Mouse (Mus musculus): ENCODE results near the gene Il12b.
"Not testable (repeated sequence)": the region's sequence is repeated elsewhere in the genome, so short reads cannot be mapped to it uniquely, and the experiment has no call there.

The Il12b gene

GRCm38 (mm10) chr11:44412276-44412675 is 12.4 kb downstream of the Il12b start:
- no peak for DNase-seq

GRCm38 (mm10) chr11:44413371-44413770 is 13.5 kb downstream of the Il12b start:
- no peak for DNase-seq

DNA sequence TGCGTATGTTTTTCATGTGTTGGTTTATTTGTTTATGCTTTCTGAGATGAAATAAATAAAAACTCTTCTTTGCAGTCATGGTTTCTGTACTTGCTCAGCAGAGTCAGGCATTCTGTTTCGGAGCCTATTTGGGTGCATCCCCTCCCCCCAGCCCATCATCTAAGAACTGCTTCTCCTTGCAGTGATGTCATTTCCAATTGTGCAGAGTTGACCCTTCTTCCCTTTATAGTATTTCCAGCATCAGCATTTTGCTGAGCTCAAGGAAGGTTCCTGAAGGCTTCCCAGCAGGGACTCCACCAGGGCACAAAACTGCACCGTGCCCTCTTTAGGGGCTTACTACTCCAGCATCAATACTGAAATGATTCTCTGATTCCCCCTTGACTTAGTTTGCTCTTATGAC is 14.7 kb downstream of the Il12b start:
- DNase-seq = no peak

DNA sequence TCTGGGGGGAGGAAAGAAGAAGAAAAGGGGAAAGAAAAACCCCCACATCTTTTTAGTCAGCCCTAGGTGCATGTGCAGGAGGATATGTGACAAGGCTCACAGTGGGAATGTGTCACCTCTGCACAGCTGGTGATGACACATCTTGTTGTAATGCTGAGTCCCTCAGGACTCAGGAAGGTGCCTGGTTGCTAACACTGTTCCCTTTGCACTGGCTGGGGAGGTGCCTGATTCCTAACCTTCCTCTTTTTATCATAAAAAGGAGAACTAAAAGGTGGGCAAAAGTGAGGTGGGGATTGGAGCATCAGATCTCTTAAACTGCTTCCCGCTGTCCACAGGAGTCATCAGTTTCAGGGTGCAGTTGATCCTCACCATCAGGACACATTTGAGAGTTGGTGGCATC is 17.5 kb downstream of the Il12b start:
- DNase-seq = no peak

- no peak for DNase-seq
These were observed 22.7 kb downstream of the Il12b start for GRCm38 (mm10) chr11:44422337-44423111.

GRCm38 (mm10) chr11:44423261-44423660 is 23.4 kb downstream of the Il12b start:
- no peak for DNase-seq

DNA sequence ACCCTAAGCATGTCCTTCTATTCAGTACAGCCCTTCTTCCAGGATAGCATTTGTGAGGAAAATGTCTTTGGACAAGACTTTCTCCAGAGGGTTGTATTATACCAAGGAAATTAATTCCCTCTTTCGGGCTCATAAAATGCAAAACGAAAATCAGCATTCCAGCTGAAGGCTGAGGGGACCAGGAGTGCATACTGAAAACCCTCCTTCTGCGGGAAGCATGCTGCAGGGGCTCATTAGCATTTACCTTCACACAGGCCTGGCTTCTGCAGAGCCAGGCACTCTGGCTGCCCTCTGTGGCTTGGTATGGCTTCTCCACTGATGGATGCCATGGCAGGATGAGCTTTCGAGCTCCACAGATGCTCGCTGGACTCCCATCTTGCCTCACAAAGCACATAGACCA is 24.1 kb downstream of the Il12b start:
- no peak for DNase-seq

- no peak for DNase-seq
These were observed 25.1 kb downstream of the Il12b start for GRCm38 (mm10) chr11:44425006-44425405.

GRCm38 (mm10) chr11:44425626-44426025 is 25.8 kb downstream of the Il12b start:
- no peak for DNase-seq

- DNase-seq = no peak
These were observed 28.1 kb downstream of the Il12b start for GRCm38 (mm10) chr11:44427951-44428350.

- DNase-seq = no peak
These were observed 30.2 kb downstream of the Il12b start for GRCm38 (mm10) chr11:44430036-44430435.

DNA sequence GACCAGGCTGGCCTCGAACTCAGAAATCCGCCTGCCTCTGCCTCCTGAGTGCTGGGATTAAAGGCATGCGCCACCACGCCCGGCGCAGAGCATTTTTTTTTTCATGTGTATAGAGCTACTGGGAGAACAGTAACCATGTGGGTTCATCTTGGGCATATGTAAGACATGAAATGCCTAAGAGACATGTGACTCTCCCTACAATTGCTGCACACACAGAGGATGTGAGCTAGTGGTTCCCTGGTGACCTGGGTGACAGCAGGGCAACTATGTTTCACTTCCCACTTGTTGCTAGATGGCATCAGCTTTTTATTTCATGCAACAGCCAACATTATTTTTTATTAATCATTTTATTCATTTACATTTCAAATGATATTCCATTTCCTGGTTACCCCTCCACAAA is 37.9 kb downstream of the Il12b start:
- no peak for DNase-seq

GRCm38 (mm10) chr11:44451046-44451445 is 51.2 kb downstream of the Il12b start:
- no peak for DNase-seq

DNA sequence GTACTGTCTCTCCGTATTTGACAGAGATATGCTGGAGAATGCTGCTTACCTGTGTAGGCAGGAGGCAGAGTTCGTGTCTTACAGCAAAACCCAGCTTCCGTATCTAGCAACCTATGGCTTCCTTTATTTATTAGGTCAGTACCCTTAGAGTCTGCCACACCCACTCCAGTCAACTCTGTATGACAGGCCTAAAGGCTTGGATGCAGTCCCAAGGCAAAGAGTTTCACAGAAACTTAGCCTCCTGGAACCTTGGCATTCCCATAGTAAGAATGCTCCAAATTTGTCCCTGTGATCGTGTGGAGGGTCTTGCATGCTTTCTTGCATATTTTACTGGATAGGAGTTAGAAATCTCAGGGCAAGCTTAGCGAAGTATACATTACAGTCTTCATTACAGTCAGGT is 52.2 kb downstream of the Il12b start:
- not testable (repeated sequence) for DNase-seq

DNA sequence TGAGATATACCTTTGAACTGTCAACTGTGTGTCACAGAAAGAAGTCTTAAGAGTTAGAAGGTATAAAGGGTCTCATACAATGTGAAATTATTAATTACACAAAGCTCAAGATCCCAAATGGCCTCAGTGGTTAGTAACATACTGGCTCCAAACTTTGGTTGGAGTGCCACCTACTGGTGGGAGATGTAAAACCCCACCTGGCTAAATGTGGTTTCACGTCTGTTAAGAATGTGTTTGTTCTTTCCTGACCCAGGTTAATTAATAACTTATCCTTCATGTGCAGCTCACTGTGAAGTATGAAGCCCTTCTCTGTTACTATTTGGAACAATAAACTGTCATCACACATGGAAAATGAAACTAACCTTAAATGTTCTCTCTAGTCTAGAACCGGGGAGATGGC is 53.6 kb downstream of the Il12b start:
- no peak for DNase-seq

- no peak for DNase-seq
These were observed 61.6 kb downstream of the Il12b start for GRCm38 (mm10) chr11:44461493-44461892.

Data from cerebellum, adult 9-10 months (tissue).